Mouse (Mus musculus): ENCODE results near the gene Fgfr2.

DNA sequence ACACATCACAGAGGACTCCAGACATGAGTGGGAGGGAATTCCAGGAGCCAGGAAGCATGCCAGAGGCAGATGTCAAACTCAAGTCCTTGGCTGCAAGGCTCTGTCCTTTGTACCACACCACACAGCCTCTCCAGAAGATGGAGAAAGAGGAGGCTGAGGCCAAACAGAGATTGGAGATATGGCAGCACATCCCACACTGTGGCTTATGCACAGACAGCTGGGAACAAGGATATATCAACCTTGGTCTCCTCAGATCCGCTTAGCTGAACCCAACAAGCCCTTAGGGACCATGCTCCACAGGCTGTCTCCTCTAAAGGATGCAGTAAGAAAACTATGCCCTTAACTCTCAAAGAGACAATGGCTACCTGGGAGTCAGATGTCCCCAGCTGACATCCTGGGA lies 751.3 kb downstream of the Fgfr2 start:
- no peak for TF ChIP-seq HCFC1 (IDR thresholded peaks at IDR 0.05; ENCODE audit: borderline replicate concordance, insufficient read depth, low read length)
- no peak for TF ChIP-seq MAFK (IDR thresholded peaks at IDR 0.05; ENCODE audit: insufficient read depth, low read depth, low read length)
- TF ChIP-seq CHD2 (IDR thresholded peaks at IDR 0.05; ENCODE audit: low read depth, low read length) = no peak
- TF ChIP-seq ZC3H11A (IDR thresholded peaks at IDR 0.05; ENCODE audit: borderline replicate concordance, low read depth, low read length) = no peak
- TF ChIP-seq ZNF384 (IDR thresholded peaks at IDR 0.05; ENCODE audit: low read depth, low read length) = no peak
